Mouse (Mus musculus): ENCODE measurements around the gene Rin2.
"Not testable (repeated sequence)": the region's sequence is repeated elsewhere in the genome, so short reads cannot be mapped to it uniquely, and the experiment has no call there.

DNA sequence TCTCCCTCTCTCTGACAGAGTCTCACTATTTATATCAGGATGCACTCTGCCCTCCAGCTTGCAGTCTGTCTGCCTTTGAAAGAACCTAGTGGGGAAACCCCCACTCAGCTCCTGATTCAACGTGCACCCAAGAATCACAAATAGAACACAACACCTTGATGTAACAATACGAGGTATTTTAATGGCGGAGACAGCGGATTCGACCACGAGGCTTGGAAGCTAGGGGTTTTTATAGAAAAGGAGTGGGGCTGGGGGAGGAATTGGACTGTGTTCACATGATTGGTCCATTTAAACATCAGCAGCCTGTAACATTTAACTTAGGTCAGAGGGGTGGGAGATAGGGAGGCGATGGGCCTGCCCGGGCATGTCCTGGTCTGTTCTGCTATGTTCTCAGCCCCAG, 225.3 kb downstream of the Rin2 start:
- TF ChIP-seq POLR2A (IDR thresholded peaks at IDR 0.05; ENCODE audit: borderline replicate concordance, insufficient read depth, low read length); CTCF (IDR thresholded peaks at IDR 0.05; ENCODE audit: borderline replicate concordance, insufficient read depth, low read depth, low read length): not testable (repeated sequence)
